Mouse (Mus musculus): Measurements from ENCODE around the gene Dis3l2.

GRCm38 (mm10) chr1:87060913-87061312, 357.3 kb downstream of the Dis3l2 start:
- TF ChIP-seq POLR2A (IDR thresholded peaks at IDR 0.05; ENCODE audit: borderline replicate concordance, extremely low read depth, low read depth, low read length) (no peak), CTCF (IDR thresholded peaks at IDR 0.05; ENCODE audit: insufficient read depth, low read length) (no peak)
